Mouse (Mus musculus) MEL (cell line): ENCODE results near the gene Dnhd1. TPM values are rescaled to one million over a fixed set of nuclear protein-coding genes. Genes with fewer than 3 reads are reported as not detected.

Experiments used
- DNase-seq: peaks from one replicate; pipeline ENCODE4 v3.0.0; 2011; ENCODE audit warnings: low read depth, low spot score
- H3K27ac ChIP-seq: 2 replicates; pipeline ENCODE4 v1.5.1; 2012; ENCODE audit warnings: low read depth, mild to moderate bottlenecking, control low read depth, low read length, moderate library complexity; ENCODE audit not compliant: control insufficient read depth
- H3K27me3 ChIP-seq, 2 experiments: fragments of 150-350 bp in 1 of 2; sonication (generic) in 1 of 2; 2 replicates each; pipeline ENCODE4 v1.6.1; 2012; ENCODE audit warnings: low read length in 2 of 2, mild to moderate bottlenecking in 2 of 2, improper control_type of control experiment in 1 of 2, moderate library complexity in 1 of 2; ENCODE audit not compliant: insufficient read depth in 2 of 2, control insufficient read depth in 1 of 2
- H3K36me3 ChIP-seq, 2 experiments: 2 replicates each; pipeline ENCODE4 v1.6.1; 2012 to 2014; ENCODE audit warnings: low read length in 2 of 2, improper control_type of control experiment in 1 of 2, inconsistent platforms in 1 of 2, mild to moderate bottlenecking in 1 of 2; ENCODE audit not compliant: insufficient read depth in 2 of 2, control insufficient read depth in 1 of 2
- H3K4me1 ChIP-seq, 2 experiments: fragments of 150-350 bp in 1 of 2; sonication (generic) in 1 of 2; 2 replicates each; pipeline ENCODE4 v1.6.1; 2012; ENCODE audit warnings: low read length in 2 of 2, improper control_type of control experiment in 1 of 2, mild to moderate bottlenecking in 1 of 2; ENCODE audit not compliant: insufficient read depth in 2 of 2, control insufficient read depth in 1 of 2
- H3K4me3 ChIP-seq, 2 experiments: fragments of 150-350 bp in 1 of 2; sonication (generic) in 1 of 2; 2 replicates each; pipeline ENCODE4 v1.5.1; 2012; ENCODE audit warnings: low read depth in 2 of 2, low read length in 2 of 2, mild to moderate bottlenecking in 2 of 2, moderate library complexity in 2 of 2, control low read depth in 1 of 2, improper control_type of control experiment in 1 of 2; ENCODE audit not compliant: control insufficient read depth in 1 of 2, insufficient read depth in 1 of 2
- H3K79me2 ChIP-seq: 2 replicates; pipeline ENCODE4 v1.6.1; 2012; ENCODE audit warnings: mild to moderate bottlenecking, low read length, moderate library complexity; ENCODE audit not compliant: control insufficient read depth, poor library complexity, insufficient read depth
- H3K9ac ChIP-seq: 2 replicates; pipeline ENCODE4 v1.6.1; 2012; ENCODE audit warnings: low read depth, mild to moderate bottlenecking, control low read depth, low read length, moderate library complexity; ENCODE audit not compliant: control insufficient read depth, poor library complexity, severe bottlenecking
- H3K9me3 ChIP-seq: fragments of 150-350 bp; sonication (generic); replicated peaks from 2 replicates; pipeline ENCODE4 v1.6.1; 2012; ENCODE audit warnings: mild to moderate bottlenecking, low read length, improper control_type of control experiment, moderate library complexity; ENCODE audit not compliant: insufficient read depth
- BHLHE40 ChIP-seq: IDR thresholded peaks from 2 replicates; pipeline ENCODE4 v1.6.1; 2012; ENCODE audit warnings: low read depth, mild to moderate bottlenecking, inconsistent platforms, low read length, improper control_type of control experiment, borderline replicate concordance
- CHD1 ChIP-seq: IDR thresholded peaks from 2 replicates; pipeline ENCODE4 v1.6.1; 2012; ENCODE audit warnings: low read depth, mild to moderate bottlenecking, inconsistent platforms, low read length, improper control_type of control experiment
- CTCF ChIP-seq, 3 experiments: IDR thresholded peaks in 2 of 3; conservative IDR thresholded peaks in 1 of 3; 2 replicates each; pipeline ENCODE4 v1.5.1; 2011 to 2012; ENCODE audit warnings: low read length in 3 of 3, low read depth in 2 of 3, mild to moderate bottlenecking in 2 of 3, improper control_type of control experiment in 1 of 3, inconsistent platforms in 1 of 3, mixed read lengths in 1 of 3, moderate library complexity in 1 of 3; ENCODE audit not compliant: control insufficient read depth in 1 of 3, insufficient read depth in 1 of 3, poor library complexity in 1 of 3, severe bottlenecking in 1 of 3
- E2F4 ChIP-seq: IDR thresholded peaks from 2 replicates; pipeline ENCODE4 v1.6.1; 2011; ENCODE audit warnings: low read depth, low read length, improper control_type of control experiment, borderline replicate concordance
- EP300 ChIP-seq, 2 experiments: IDR thresholded peaks; 2 replicates each; pipeline ENCODE4 v1.6.1; 2011; ENCODE audit warnings: improper control_type of control experiment in 2 of 2, low read length in 2 of 2, low read depth in 1 of 2, mild to moderate bottlenecking in 1 of 2
- ETS1 ChIP-seq: IDR thresholded peaks from 2 replicates; pipeline ENCODE4 v1.6.1; 2012; ENCODE audit warnings: low read depth, mild to moderate bottlenecking, inconsistent platforms, low read length, improper control_type of control experiment, moderate library complexity
- GABPA ChIP-seq: IDR thresholded peaks from 2 replicates; pipeline ENCODE4 v1.6.1; 2012; ENCODE audit warnings: low read depth, mild to moderate bottlenecking, inconsistent platforms, low read length, improper control_type of control experiment, moderate library complexity
- GATA1 ChIP-seq: IDR thresholded peaks from 2 replicates; pipeline ENCODE4 v1.6.1; 2011; ENCODE audit warnings: low read depth, low read length, improper control_type of control experiment
- HCFC1 ChIP-seq: IDR thresholded peaks from 2 replicates; pipeline ENCODE4 v1.6.1; 2012; ENCODE audit warnings: low read depth, mild to moderate bottlenecking, inconsistent platforms, low read length, improper control_type of control experiment, moderate library complexity
- JUND ChIP-seq: IDR thresholded peaks from 2 replicates; pipeline ENCODE4 v1.6.1; 2011; ENCODE audit warnings: low read depth, mild to moderate bottlenecking, improper control_type of control experiment, low read length
- KAT2A ChIP-seq: conservative IDR thresholded peaks from 2 replicates; pipeline ENCODE4 v1.6.1; 2012; ENCODE audit warnings: low read depth, low read length, improper control_type of control experiment, inconsistent platforms
- MAX ChIP-seq: IDR thresholded peaks from 2 replicates; pipeline ENCODE4 v1.6.1; 2011; ENCODE audit warnings: low read length, improper control_type of control experiment
- MAZ ChIP-seq: IDR thresholded peaks from 2 replicates; pipeline ENCODE4 v1.6.1; 2012; ENCODE audit warnings: low read depth, mild to moderate bottlenecking, inconsistent platforms, low read length, improper control_type of control experiment
- MEF2A ChIP-seq: IDR thresholded peaks from 2 replicates; pipeline ENCODE4 v1.6.1; 2014; ENCODE audit warnings: low read depth, mild to moderate bottlenecking, inconsistent platforms, low read length, improper control_type of control experiment; ENCODE audit not compliant: poor library complexity, insufficient replicate concordance, severe bottlenecking; ENCODE audit errors: extremely low read depth
- MXI1 ChIP-seq: IDR thresholded peaks from 2 replicates; pipeline ENCODE4 v1.6.1; 2011; ENCODE audit warnings: mild to moderate bottlenecking, low read depth, low read length, improper control_type of control experiment
- MYC ChIP-seq: IDR thresholded peaks from 2 replicates; pipeline ENCODE4 v1.6.1; 2011; ENCODE audit warnings: low read depth, mild to moderate bottlenecking, low read length, improper control_type of control experiment, moderate library complexity
- NELFE ChIP-seq: IDR thresholded peaks from 2 replicates; pipeline ENCODE4 v1.6.1; 2011; ENCODE audit warnings: low read depth, low read length, improper control_type of control experiment
- NRF1 ChIP-seq: IDR thresholded peaks from 2 replicates; pipeline ENCODE4 v1.6.1; 2014; ENCODE audit warnings: low read depth, mild to moderate bottlenecking, inconsistent platforms, low read length, improper control_type of control experiment, moderate library complexity; ENCODE audit not compliant: poor library complexity, insufficient read depth, severe bottlenecking
- POLR2A ChIP-seq, 2 experiments: IDR thresholded peaks; 2 replicates each; pipeline ENCODE4 v1.6.1; 2011 to 2012; ENCODE audit warnings: low read length in 2 of 2, mild to moderate bottlenecking in 2 of 2, control low read depth in 1 of 2, improper control_type of control experiment in 1 of 2, low read depth in 1 of 2, moderate library complexity in 1 of 2; ENCODE audit not compliant: control insufficient read depth in 1 of 2, insufficient read depth in 1 of 2, poor library complexity in 1 of 2
- RAD21 ChIP-seq: IDR thresholded peaks from 2 replicates; pipeline ENCODE4 v1.6.1; 2011; ENCODE audit warnings: mild to moderate bottlenecking, low read depth, low read length, improper control_type of control experiment
- RCOR1 ChIP-seq: IDR thresholded peaks from 2 replicates; pipeline ENCODE4 v1.6.1; 2012; ENCODE audit warnings: low read depth, mild to moderate bottlenecking, inconsistent platforms, low read length, improper control_type of control experiment
- SIN3A ChIP-seq: IDR thresholded peaks from 2 replicates; pipeline ENCODE4 v1.6.1; 2012; ENCODE audit warnings: low read length, improper control_type of control experiment, inconsistent platforms
- SMC3 ChIP-seq: IDR thresholded peaks from 2 replicates; pipeline ENCODE4 v1.6.1; 2011; ENCODE audit warnings: low read depth, low read length, improper control_type of control experiment
- TAL1 ChIP-seq: IDR thresholded peaks from 2 replicates; pipeline ENCODE4 v1.6.1; 2012; ENCODE audit warnings: mild to moderate bottlenecking, inconsistent platforms, low read length, moderate library complexity, mixed read lengths
- TBP ChIP-seq: IDR thresholded peaks from 2 replicates; pipeline ENCODE4 v1.8.0; 2011; ENCODE audit warnings: low read depth, low read length, improper control_type of control experiment
- TCF12 ChIP-seq: IDR thresholded peaks from 2 replicates; pipeline ENCODE4 v1.6.1; 2014; ENCODE audit warnings: low read depth, mild to moderate bottlenecking, inconsistent platforms, low read length, improper control_type of control experiment, moderate library complexity
- UBTF ChIP-seq: IDR thresholded peaks from 2 replicates; pipeline ENCODE4 v1.6.1; 2012; ENCODE audit warnings: low read depth, mild to moderate bottlenecking, inconsistent platforms, low read length, improper control_type of control experiment, moderate library complexity, borderline replicate concordance; ENCODE audit not compliant: insufficient read depth
- USF1 ChIP-seq: IDR thresholded peaks from 2 replicates; pipeline ENCODE4 v1.6.1; 2014; ENCODE audit warnings: low read depth, mild to moderate bottlenecking, inconsistent platforms, low read length, improper control_type of control experiment, moderate library complexity
- ZMIZ1 ChIP-seq: IDR thresholded peaks from 2 replicates; pipeline ENCODE4 v1.6.1; 2012; ENCODE audit warnings: low read depth, mild to moderate bottlenecking, inconsistent platforms, low read length, improper control_type of control experiment, moderate library complexity
- ZNF384 ChIP-seq: IDR thresholded peaks from 2 replicates; pipeline ENCODE4 v1.6.1; 2012; ENCODE audit warnings: low read depth, mild to moderate bottlenecking, inconsistent platforms, low read length, improper control_type of control experiment
- polyA plus RNA-seq, 2 experiments: library from polyadenylated mRNA; stranded (reverse) in 1 of 2; unstranded in 1 of 2; fragments of >175 nt in 1 of 2; fragments of >200 nt in 1 of 2; gene quantifications; 2 replicates each; pipeline versions ENCODE4 v1.2.1 to v1.2.4; 2012; ENCODE audit warnings: low replicate concordance in 2 of 2, low read depth in 1 of 2; ENCODE audit not compliant: insufficient read length in 2 of 2, insufficient read depth in 1 of 2, missing spikeins in 1 of 2
- total RNA-seq: library from RNA; depleted of rRNA; stranded (reverse); fragments of 300-350 nt; gene quantifications from 2 replicates; pipeline ENCODE4 v1.2.3, GENCODE M21; 2012

Dnhd1 gene
- total and polyA plus RNA-seq, 3 experiments, result 1.7 to 2.6 TPM; not detected in 1

- no peaks in the 10 kb centered on the region for H3K9me3 ChIP-seq
- H3K27me3 ChIP-seq, result no peaks in the 10 kb centered on the region
- H3K79me2 ChIP-seq, result no peaks in the 10 kb centered on the region
- TF ChIP-seq ZNF384 (no peak), BHLHE40 (no peak; the same call in 1 of the 2 replicates), MYC (no peak), GABPA (no peak), MXI1 (no peak), NELFE (no peak), HCFC1 (no peak), TAL1 (peak; percentile 84), SMC3 (no peak), ETS1 (peak; percentile 90), RAD21 (no peak), TBP (no peak), TCF12 (peak; percentile 94), CTCF (IDR thresholded peaks at IDR 0.05 in 2 of 3, conservative IDR thresholded peaks at IDR 0.05 in 1 of 3; ENCODE audit: control insufficient read depth in 1 of 3, insufficient read depth in 1 of 3, low read depth in 2 of 3, low read length in 3 of 3, poor library complexity in 1 of 3, severe bottlenecking in 1 of 3) (no peak), SIN3A (peak; percentile 48), USF1 (0 out of 2 replicates have a peak, but pooled peaks have one; percentile 8), EP300 (IDR thresholded peaks at IDR 0.05; ENCODE audit: low read depth in 1 of 2, low read length in 2 of 2) (peak; percentile 70 to 82), UBTF (no peak), MAX (no peak), KAT2A (no peak), POLR2A (IDR thresholded peaks at IDR 0.05; ENCODE audit: control insufficient read depth in 1 of 2, insufficient read depth in 1 of 2, low read depth in 1 of 2, low read length in 2 of 2, poor library complexity in 1 of 2) (no peak), E2F4 (no peak), ZMIZ1 (no peak), MEF2A (no peak), JUND (no peak), GATA1 (peak; percentile 88), CHD1 (no peak), NRF1 (no peak), MAZ (no peak), RCOR1 (no peak)
- H3K4me3 ChIP-seq, result no peak overlapping the region
- no peak overlapping the region for H3K27ac ChIP-seq
- no peak overlapping the region for H3K9ac ChIP-seq
- H3K36me3 ChIP-seq, result peaks cover 0 to 3% of the 10 kb centered on the region in 2 experiments; a peak in 2 of 4 replicates
- peaks cover 0 to 13% of the 10 kb centered on the region in 2 experiments; a peak in 2 of 4 replicates for H3K4me1 ChIP-seq
- peak; percentile 80 for DNase-seq
Observed at GRCm38 (mm10) chr7:105708733-105709132, 58.1 kb downstream of the Dnhd1 start.
